Mouse (Mus musculus) CH12.LX (cell line): ENCODE data around the gene Cbx6. TPM values are rescaled to one million over a fixed set of nuclear protein-coding genes. Genes with fewer than 3 reads are reported as not detected.

ENCODE experiments used
- DNase-seq: peaks from one replicate; pipeline ENCODE4 v3.0.0-alpha.2; 2013; ENCODE audit errors: extremely low read depth
- H3K27ac ChIP-seq: 2 replicates; pipeline ENCODE4 v1.5.1; 2012; ENCODE audit warnings: low read depth, mild to moderate bottlenecking, control low read depth, moderate library complexity; ENCODE audit not compliant: insufficient read depth
- H3K27me3 ChIP-seq: replicated peaks from 2 replicates; pipeline ENCODE3; 2012; ENCODE audit warnings: inconsistent platforms
- H3K36me3 ChIP-seq, 2 experiments: replicated peaks in 1 of 2; 2 replicates each; pipeline versions ENCODE3 to v1.6.1; 2012; ENCODE audit warnings: inconsistent platforms in 1 of 2, low read length in 1 of 2, mild to moderate bottlenecking in 1 of 2, mixed read lengths in 1 of 2, moderate library complexity in 1 of 2; ENCODE audit not compliant: control insufficient read depth in 1 of 2, insufficient read depth in 1 of 2
- H3K4me1 ChIP-seq, 2 experiments: 2 replicates each; pipeline ENCODE4 v1.6.1; 2012; ENCODE audit warnings: inconsistent platforms in 1 of 2, moderate library complexity in 1 of 2; ENCODE audit not compliant: insufficient read depth in 2 of 2, control insufficient read depth in 1 of 2
- H3K4me2 ChIP-seq: 2 replicates; pipeline ENCODE4 v1.6.1; 2012; ENCODE audit warnings: low read depth, mild to moderate bottlenecking, control low read depth; ENCODE audit not compliant: poor library complexity, insufficient read depth, severe bottlenecking
- H3K4me3 ChIP-seq, 3 experiments: fragments of 150-350 bp in 1 of 3; sonication (generic) in 1 of 3; replicated peaks in 1 of 3; 2 replicates each; pipeline versions ENCODE3 to v1.5.1; 2011 to 2012; ENCODE audit warnings: low read depth in 2 of 3, low read length in 2 of 3, mild to moderate bottlenecking in 2 of 3, moderate library complexity in 2 of 3, control low read depth in 1 of 3, improper control_type of control experiment in 1 of 3, inconsistent platforms in 1 of 3, mixed read lengths in 1 of 3; ENCODE audit not compliant: poor library complexity in 1 of 3
- H3K79me2 ChIP-seq: replicated peaks from 2 replicates; pipeline ENCODE4 v1.6.1; 2012; ENCODE audit warnings: mild to moderate bottlenecking, moderate library complexity; ENCODE audit not compliant: control insufficient read depth, poor library complexity, insufficient read depth, severe bottlenecking; ENCODE audit errors: extremely low read depth
- H3K9ac ChIP-seq: 2 replicates; pipeline ENCODE4 v1.6.1; 2012; ENCODE audit warnings: low read depth, mild to moderate bottlenecking, control low read depth, moderate library complexity; ENCODE audit not compliant: insufficient read depth
- H3K9me3 ChIP-seq: replicated peaks from 2 replicates; pipeline ENCODE3; 2012; ENCODE audit warnings: low read length, inconsistent platforms, mixed read lengths
- BHLHE40 ChIP-seq: IDR thresholded peaks from 2 replicates; pipeline ENCODE4 v1.6.1; 2011; ENCODE audit warnings: mild to moderate bottlenecking, low read depth, low read length, improper control_type of control experiment
- CHD1 ChIP-seq: IDR thresholded peaks from 2 replicates; pipeline ENCODE4 v1.6.1; 2012; ENCODE audit warnings: low read depth, low read length, improper control_type of control experiment, inconsistent platforms
- CTCF ChIP-seq, 2 experiments: IDR thresholded peaks in 1 of 2; conservative IDR thresholded peaks in 1 of 2; 2 replicates each; pipeline ENCODE4 v1.5.1; 2011 to 2012; ENCODE audit warnings: low read depth in 2 of 2, low read length in 2 of 2, improper control_type of control experiment in 1 of 2, inconsistent platforms in 1 of 2, mild to moderate bottlenecking in 1 of 2, moderate library complexity in 1 of 2
- E2F4 ChIP-seq: IDR thresholded peaks from 2 replicates; pipeline ENCODE4 v1.6.1; 2011; ENCODE audit warnings: low read depth, low read length, improper control_type of control experiment; ENCODE audit not compliant: insufficient replicate concordance
- EP300 ChIP-seq: IDR thresholded peaks from 2 replicates; pipeline ENCODE4 v1.6.1; 2011; ENCODE audit warnings: low read length, improper control_type of control experiment
- GABPA ChIP-seq: IDR thresholded peaks from 2 replicates; pipeline ENCODE4 v1.6.1; 2012; ENCODE audit warnings: low read depth, low read length, improper control_type of control experiment, inconsistent platforms; ENCODE audit not compliant: insufficient replicate concordance
- IRF4 ChIP-seq: IDR thresholded peaks from 2 replicates; pipeline ENCODE4 v1.6.1; 2014; ENCODE audit warnings: low read depth, mild to moderate bottlenecking, inconsistent platforms, low read length, improper control_type of control experiment
- JUN ChIP-seq: IDR thresholded peaks from 2 replicates; pipeline ENCODE4 v1.6.1; 2011; ENCODE audit warnings: low read depth, mild to moderate bottlenecking, low read length, improper control_type of control experiment, moderate library complexity; ENCODE audit not compliant: insufficient read depth
- JUND ChIP-seq: conservative IDR thresholded peaks from 2 replicates; pipeline ENCODE4 v1.6.1; 2011; ENCODE audit warnings: low read depth, low read length, improper control_type of control experiment
- MAX ChIP-seq: IDR thresholded peaks from 2 replicates; pipeline ENCODE4 v1.6.1; 2011; ENCODE audit warnings: low read length, improper control_type of control experiment
- MAZ ChIP-seq: IDR thresholded peaks from 2 replicates; pipeline ENCODE4 v1.6.1; 2012; ENCODE audit warnings: low read depth, mild to moderate bottlenecking, inconsistent platforms, low read length, improper control_type of control experiment, moderate library complexity
- MEF2A ChIP-seq: IDR thresholded peaks from 2 replicates; pipeline ENCODE4 v1.6.1; 2014; ENCODE audit warnings: low read depth, mild to moderate bottlenecking, inconsistent platforms, low read length, improper control_type of control experiment, borderline replicate concordance
- NELFE ChIP-seq: IDR thresholded peaks from 2 replicates; pipeline ENCODE4 v1.6.1; 2011; ENCODE audit warnings: low read depth, low read length, improper control_type of control experiment
- NRF1 ChIP-seq: IDR thresholded peaks from 2 replicates; pipeline ENCODE4 v1.6.1; 2014; ENCODE audit warnings: low read depth, mild to moderate bottlenecking, inconsistent platforms, low read length, improper control_type of control experiment, moderate library complexity
- POLR2A ChIP-seq: IDR thresholded peaks from 2 replicates; pipeline ENCODE4 v1.6.1; 2011; ENCODE audit warnings: low read depth, mild to moderate bottlenecking, improper control_type of control experiment, low read length
- TBP ChIP-seq: conservative IDR thresholded peaks from 2 replicates; pipeline ENCODE4 v1.6.1; 2011; ENCODE audit warnings: low read depth, low read length, improper control_type of control experiment
- TCF12 ChIP-seq: IDR thresholded peaks from 2 replicates; pipeline ENCODE4 v1.6.1; 2014; ENCODE audit warnings: low read depth, mild to moderate bottlenecking, inconsistent platforms, low read length, improper control_type of control experiment
- USF1 ChIP-seq: IDR thresholded peaks from 2 replicates; pipeline ENCODE4 v1.6.1; 2014; ENCODE audit warnings: low read depth, mild to moderate bottlenecking, inconsistent platforms, low read length, improper control_type of control experiment
- USF2 ChIP-seq: conservative IDR thresholded peaks from 2 replicates; pipeline ENCODE4 v1.6.1; 2011; ENCODE audit warnings: low read depth, low read length, improper control_type of control experiment
- dilution Hi-C: fragments of 300-500 bp; cut with MboI; formaldehyde crosslinking; loops from 2 replicates; pipeline ENCODE4 v1.14.3; 2020; ENCODE audit warnings: low sequenced_read_pairs; ENCODE audit not compliant: extremely low pct_unique_long_range_greater_than_20kb, extremely low pct_ligation_motif_present
- in situ Hi-C: fragments of 300-500 bp; cut with MboI; formaldehyde crosslinking; loops from 3 replicates; pipeline ENCODE4 v1.14.3; 2019; ENCODE audit warnings: low sequenced_read_pairs, low pct_ligation_motif_present, low pct_unique_long_range_greater_than_20kb, mixed read lengths
- polyA plus RNA-seq: library from polyadenylated mRNA; unstranded; fragments of >175 nt; gene quantifications from 2 replicates; pipeline ENCODE4 v1.2.1, GENCODE M21; 2012; ENCODE audit warnings: low read depth; ENCODE audit not compliant: insufficient read length
- total RNA-seq, 2 experiments: library from RNA; depleted of rRNA; stranded (reverse); fragments of 300-350 nt in 1 of 2; fragments of >200 nt in 1 of 2; gene quantifications; 2 replicates each; pipeline ENCODE4 v1.2.3; 2012 to 2014

Cbx6 gene
- total and polyA plus RNA-seq, 3 experiments = 11.1 to 40.7 (median 29.9) TPM

DNA sequence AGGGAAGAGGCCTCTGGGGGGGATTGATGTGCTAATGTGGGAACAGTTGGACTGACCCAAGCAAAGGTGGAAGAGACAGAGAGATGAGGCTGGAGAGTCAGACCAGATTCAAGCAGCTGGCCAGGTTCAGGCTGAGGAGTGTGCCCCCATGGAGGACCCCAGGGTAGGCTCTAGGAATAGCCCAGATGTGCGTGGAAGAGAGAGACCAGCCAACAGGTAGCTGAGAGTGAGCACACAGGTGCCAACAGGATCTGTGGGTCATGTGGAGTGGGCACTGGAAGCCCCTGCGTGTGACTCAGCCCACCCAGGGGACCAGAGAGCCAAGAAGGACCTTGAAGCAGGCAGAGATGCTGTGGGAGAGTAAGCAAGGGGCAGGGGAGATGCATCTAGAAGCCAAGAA, 32.8 kb downstream of the Cbx6 start:
- no peaks in the 10 kb centered on the region for H3K36me3 ChIP-seq
- H3K27me3 ChIP-seq = peaks cover 86% of the 10 kb centered on the region
- no peaks in the 10 kb centered on the region for H3K79me2 ChIP-seq
- H3K9ac ChIP-seq = no peak overlapping the region
- in situ Hi-C loops = no loop called here
- no peak for DNase-seq
- H3K4me1 ChIP-seq = peaks cover 0 to 9% of the 10 kb centered on the region in 2 experiments; a peak in 3 of 4 replicates
- no peak overlapping the region for H3K4me2 ChIP-seq
- H3K27ac ChIP-seq = no peak overlapping the region
- peaks cover 18% of the 10 kb centered on the region for H3K9me3 ChIP-seq
- dilution Hi-C loops = no loop called here
- H3K4me3 ChIP-seq = no peak overlapping the region
- no peak for TF ChIP-seq USF2
- TF ChIP-seq EP300 = no peak
- TF ChIP-seq E2F4 = no peak
- TF ChIP-seq IRF4 = no peak
- no peak for TF ChIP-seq TBP
- TF ChIP-seq CHD1 = no peak
- TF ChIP-seq NELFE = no peak
- TF ChIP-seq JUND = no peak
- no peak for TF ChIP-seq NRF1
- TF ChIP-seq GABPA = no peak
- TF ChIP-seq BHLHE40 = no peak
- TF ChIP-seq MAZ = no peak
- no peak for TF ChIP-seq JUN
- TF ChIP-seq POLR2A = no peak
- no peak for TF ChIP-seq USF1
- no peak for TF ChIP-seq TCF12
- TF ChIP-seq MAX = no peak
- no peak for TF ChIP-seq CTCF (conservative IDR thresholded peaks at IDR 0.05 in 1 of 2, IDR thresholded peaks at IDR 0.05 in 1 of 2; ENCODE audit: low read depth in 2 of 2, low read length in 2 of 2)

DNA sequence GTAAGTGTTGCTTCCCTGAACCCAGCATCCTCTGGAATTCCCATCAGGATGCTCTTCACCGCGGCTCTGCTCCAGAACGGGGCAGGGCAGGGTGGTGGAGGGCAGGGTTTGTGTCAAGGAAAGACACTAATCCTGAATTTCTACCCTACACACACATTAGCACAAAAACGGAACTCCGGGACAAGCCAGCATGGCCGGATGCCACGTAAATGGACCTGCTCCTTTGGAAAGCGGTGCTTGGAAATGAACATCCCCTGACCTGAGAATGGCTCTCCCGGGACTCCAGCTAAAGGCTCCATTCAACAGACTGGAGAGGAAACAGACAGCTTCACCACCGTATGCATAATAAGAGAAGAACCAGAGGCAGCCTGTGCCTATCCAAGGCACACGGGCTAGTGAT, 33.8 kb downstream of the Cbx6 start:
- DNase-seq = no peak
- in situ Hi-C loops = no loop called here
- Histone ChIP-seq H3K27me3 (peaks cover 84% of the 10 kb centered on the region), H3K4me3 (no peak overlapping the region), H3K79me2 (no peaks in the 10 kb centered on the region), H3K4me1 (peaks cover 0 to 9% of the 10 kb centered on the region in 2 experiments; a peak in 3 of 4 replicates), H3K36me3 (no peaks in the 10 kb centered on the region), H3K9ac (no peak overlapping the region), H3K9me3 (peaks cover 18% of the 10 kb centered on the region), H3K4me2 (no peak overlapping the region), H3K27ac (no peak overlapping the region)
- dilution Hi-C loops = no loop called here
- TF ChIP-seq MAX (no peak), JUND (no peak), MEF2A (no peak), USF2 (no peak), MAZ (no peak)
